Mouse (Mus musculus): ENCODE data around the gene Fermt3. TPM values are rescaled to one million over a fixed set of nuclear protein-coding genes. Genes with fewer than 3 reads are reported as not detected.
A peak's percentile ranks its signal among the peaks of the same experiment; 100 is the strongest.

Gene Fermt3
- total and polyA plus RNA-seq, 2 experiments from 2014 or later: 5.1 to 11.1 TPM

GRCm38 (mm10) chr19:6981465-6981864 is 37.8 kb downstream of the Fermt3 start:
- Histone ChIP-seq H3K4me1 (ENCODE audit: control insufficient read depth, insufficient read depth) (peaks cover 31% of the 10 kb centered on the region), H3K36me3 (replicated peaks; ENCODE audit: control insufficient read depth, insufficient read depth, low read length) (peaks cover 43% of the 10 kb centered on the region), H3K9me3 (replicated peaks; ENCODE audit: control insufficient read depth, low read length) (no peaks in the 10 kb centered on the region), H3K4me3 (ENCODE audit: low read depth, low read length) (no peak overlapping the region), H3K27ac (ENCODE audit: low read depth) (peak overlapping the region; percentile 98), H3K9ac (replicated peaks; ENCODE audit: low read depth, low read length) (peak overlapping the region; percentile 72; the same call in 1 of the 2 replicates), H3K27me3 (ENCODE audit: control insufficient read depth, insufficient read depth, low read length) (no peaks in the 10 kb centered on the region), H3K4me2 (ENCODE audit: low read depth, low read length) (peak overlapping the region; percentile 69)
- DNase-seq (ENCODE audit: low spot score) (no peak), ATAC-seq (ENCODE audit: insufficient read depth, low read depth) (no peak)
- TF ChIP-seq CTCF (IDR thresholded peaks at IDR 0.05; ENCODE audit: low read depth) (no peak), EP300 (IDR thresholded peaks at IDR 0.05; ENCODE audit: low read depth) (no peak)
- WGBS: 84% methylated on average over 4 of the region's 4 CpGs

GRCm38 (mm10) chr19:6980381-6981093 is 38.7 kb downstream of the Fermt3 start, which contains the start of gene Fkbp2:
TSS of gene Fkbp2 (minus strand) at chr19:6980501.
- H3K4me3 ChIP-seq (ENCODE audit: low read depth, low read length): peak within 1 kb of the TSS; percentile 75
- no peaks in the 10 kb centered on the region for H3K27me3 ChIP-seq (ENCODE audit: control insufficient read depth, insufficient read depth, low read length)
- peak within 1 kb of the TSS; percentile 72 for H3K9ac ChIP-seq (replicated peaks; ENCODE audit: low read depth, low read length)
- WGBS: 1% methylated on average over 38 of the region's 38 CpGs
- peak within 1 kb of the TSS; percentile 98 for H3K27ac ChIP-seq (ENCODE audit: low read depth)
- no peak for TF ChIP-seq CTCF (IDR thresholded peaks at IDR 0.05; ENCODE audit: low read depth)
- TF ChIP-seq EP300 (IDR thresholded peaks at IDR 0.05; ENCODE audit: low read depth): peak; percentile 50; the same call in 1 of the 2 replicates
- H3K36me3 ChIP-seq (replicated peaks; ENCODE audit: control insufficient read depth, insufficient read depth, low read length): peaks cover 43% of the 10 kb centered on the region
- DNase-seq (ENCODE audit: low spot score): peak; percentile 99
- H3K4me1 ChIP-seq (ENCODE audit: control insufficient read depth, insufficient read depth): peaks cover 28% of the 10 kb centered on the region
- peak; percentile 85 for ATAC-seq (ENCODE audit: insufficient read depth, low read depth)
- H3K9me3 ChIP-seq (replicated peaks; ENCODE audit: control insufficient read depth, low read length): no peaks in the 10 kb centered on the region
- peak within 1 kb of the TSS; percentile 83 for H3K4me2 ChIP-seq (ENCODE audit: low read depth, low read length)

- H3K9ac ChIP-seq (replicated peaks; ENCODE audit: low read depth, low read length): peak overlapping the region; percentile 72
- peak overlapping the region; percentile 98 for H3K27ac ChIP-seq (ENCODE audit: low read depth)
- peak overlapping the region; percentile 83 for H3K4me2 ChIP-seq (ENCODE audit: low read depth, low read length)
- peak; percentile 88 for ATAC-seq (ENCODE audit: insufficient read depth, low read depth)
- H3K27me3 ChIP-seq (ENCODE audit: control insufficient read depth, insufficient read depth, low read length): no peaks in the 10 kb centered on the region
- 0 out of 2 replicates have a peak, but pooled peaks have one; percentile 22 for TF ChIP-seq EP300 (IDR thresholded peaks at IDR 0.05; ENCODE audit: low read depth)
- peak; percentile 63 for TF ChIP-seq CTCF (IDR thresholded peaks at IDR 0.05; ENCODE audit: low read depth)
- peaks cover 28% of the 10 kb centered on the region for H3K4me1 ChIP-seq (ENCODE audit: control insufficient read depth, insufficient read depth)
- DNase-seq (ENCODE audit: low spot score): peak; percentile 100
- peak overlapping the region; percentile 75 for H3K4me3 ChIP-seq (ENCODE audit: low read depth, low read length)
- no peaks in the 10 kb centered on the region for H3K9me3 ChIP-seq (replicated peaks; ENCODE audit: control insufficient read depth, low read length)
- H3K36me3 ChIP-seq (replicated peaks; ENCODE audit: control insufficient read depth, insufficient read depth, low read length): peaks cover 35% of the 10 kb centered on the region
- 1% methylated on average over 58 of the region's 59 CpGs for WGBS
Observed at GRCm38 (mm10) chr19:6979486-6980380, 39.5 kb downstream of the Fermt3 start.

- Histone ChIP-seq H3K36me3 (replicated peaks; ENCODE audit: control insufficient read depth, insufficient read depth, low read length) (peaks cover 30% of the 10 kb centered on the region), H3K27ac (ENCODE audit: low read depth) (peak overlapping the region; percentile 73), H3K4me1 (ENCODE audit: control insufficient read depth, insufficient read depth) (peaks cover 29% of the 10 kb centered on the region), H3K4me2 (ENCODE audit: low read depth, low read length) (peak overlapping the region; percentile 83), H3K9ac (replicated peaks; ENCODE audit: low read depth, low read length) (peak overlapping the region; percentile 61), H3K9me3 (replicated peaks; ENCODE audit: control insufficient read depth, low read length) (no peaks in the 10 kb centered on the region), H3K27me3 (ENCODE audit: control insufficient read depth, insufficient read depth, low read length) (no peaks in the 10 kb centered on the region), H3K4me3 (ENCODE audit: low read depth, low read length) (peak overlapping the region; percentile 75)
- DNase-seq (ENCODE audit: low spot score) (no peak), ATAC-seq (ENCODE audit: insufficient read depth, low read depth) (no peak)
- TF ChIP-seq EP300 (IDR thresholded peaks at IDR 0.05; ENCODE audit: low read depth): no peak
- TF ChIP-seq CTCF (IDR thresholded peaks at IDR 0.05; ENCODE audit: low read depth): no peak
- 4% methylated on average over 11 of the region's 11 CpGs for WGBS
Observed at GRCm38 (mm10) chr19:6979001-6979479, 40.2 kb downstream of the Fermt3 start.

GRCm38 (mm10) chr19:6978639-6978974 is 40.7 kb downstream of the Fermt3 start:
- Histone ChIP-seq H3K4me2 (ENCODE audit: low read depth, low read length) (peak overlapping the region; percentile 83), H3K9ac (replicated peaks; ENCODE audit: low read depth, low read length) (peak overlapping the region; percentile 61; the same call in 1 of the 2 replicates), H3K4me3 (ENCODE audit: low read depth, low read length) (peak overlapping the region; percentile 75), H3K27ac (ENCODE audit: low read depth) (peak overlapping the region; percentile 73), H3K27me3 (ENCODE audit: control insufficient read depth, insufficient read depth, low read length) (no peaks in the 10 kb centered on the region), H3K9me3 (replicated peaks; ENCODE audit: control insufficient read depth, low read length) (no peaks in the 10 kb centered on the region), H3K36me3 (replicated peaks; ENCODE audit: control insufficient read depth, insufficient read depth, low read length) (peaks cover 26% of the 10 kb centered on the region), H3K4me1 (ENCODE audit: control insufficient read depth, insufficient read depth) (peaks cover 31% of the 10 kb centered on the region)
- no peak for DNase-seq (ENCODE audit: low spot score)
- TF ChIP-seq CTCF (IDR thresholded peaks at IDR 0.05; ENCODE audit: low read depth) (no peak), EP300 (IDR thresholded peaks at IDR 0.05; ENCODE audit: low read depth) (no peak)
- 23% methylated on average over 3 of the region's 3 CpGs for WGBS
- no peak for ATAC-seq (ENCODE audit: insufficient read depth, low read depth)

Measured in heart, postnatal 0 days (tissue).